Mouse (Mus musculus): ENCODE results near the gene Kcnj9.

The Kcnj9 gene

DNA sequence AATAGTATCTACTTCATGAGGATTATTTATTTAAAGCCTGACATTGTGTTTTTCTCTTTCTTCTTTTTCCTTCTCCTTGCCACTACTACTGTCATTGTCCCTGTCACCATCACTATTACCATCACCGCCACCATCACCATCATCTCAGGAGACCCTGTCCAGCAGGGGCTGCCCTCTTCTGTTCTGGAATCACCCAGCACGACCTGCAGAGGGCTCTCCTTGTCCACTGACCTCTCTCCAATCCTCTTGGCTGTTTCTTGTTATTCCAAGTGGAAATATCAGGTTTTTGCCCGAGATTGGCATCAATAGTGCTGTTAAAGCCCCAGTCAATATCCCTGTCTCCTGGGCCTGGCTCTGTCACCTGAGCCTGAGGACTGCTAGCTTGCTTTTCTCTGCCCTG, 4.4 kb upstream of the Kcnj9 start:
- no peak for DNase-seq (ENCODE audit: low spot score in 2 of 2)

DNA sequence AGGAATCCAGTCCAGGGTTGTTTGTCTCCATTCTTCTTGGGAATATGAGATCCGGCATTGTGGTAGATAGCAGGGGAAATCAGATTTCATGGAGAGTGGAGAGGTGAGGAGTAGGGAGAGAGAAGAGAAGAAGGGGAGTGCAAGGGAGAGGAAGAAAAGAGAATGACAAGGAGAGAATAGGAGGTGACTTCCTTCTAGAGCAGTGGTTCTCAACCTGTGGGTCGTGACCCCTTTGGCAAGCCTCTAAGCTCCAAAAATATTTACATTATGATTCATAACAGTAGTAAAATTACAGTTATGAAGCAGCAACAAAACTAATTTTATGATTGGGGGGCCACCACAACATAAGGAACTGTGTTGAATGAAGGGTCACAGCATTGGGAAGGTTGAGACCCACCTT, 3.8 kb upstream of the Kcnj9 start:
- DNase-seq (ENCODE audit: low spot score in 2 of 2): no peak

DNA sequence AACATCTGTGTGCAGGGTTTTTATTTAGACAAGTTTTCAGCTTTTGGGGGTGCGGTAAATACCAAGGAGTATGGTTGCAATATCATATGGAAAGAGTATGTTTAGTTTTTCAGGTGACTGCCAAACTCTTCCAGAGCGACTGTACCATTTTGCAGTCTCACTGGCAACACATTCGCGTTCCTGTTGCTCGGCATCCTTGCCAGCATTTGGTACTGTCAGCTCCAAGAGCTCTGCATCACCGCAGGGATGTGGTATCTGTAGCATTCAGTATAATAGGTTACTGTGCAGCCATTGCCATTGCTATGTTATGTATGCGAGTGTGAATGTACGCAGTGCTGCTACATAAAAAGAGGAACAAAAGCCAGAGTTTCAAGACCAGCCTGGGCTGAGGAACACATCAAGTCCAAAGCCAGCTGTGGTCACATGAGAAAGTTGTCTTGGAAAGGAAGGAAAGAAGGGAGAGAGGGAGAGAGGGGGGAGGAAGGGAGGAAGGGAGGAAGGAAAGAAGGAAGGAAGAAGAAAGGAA, 2.4 kb upstream of the Kcnj9 start:
- DNase-seq (ENCODE audit: low spot score in 2 of 2): no peak

DNA sequence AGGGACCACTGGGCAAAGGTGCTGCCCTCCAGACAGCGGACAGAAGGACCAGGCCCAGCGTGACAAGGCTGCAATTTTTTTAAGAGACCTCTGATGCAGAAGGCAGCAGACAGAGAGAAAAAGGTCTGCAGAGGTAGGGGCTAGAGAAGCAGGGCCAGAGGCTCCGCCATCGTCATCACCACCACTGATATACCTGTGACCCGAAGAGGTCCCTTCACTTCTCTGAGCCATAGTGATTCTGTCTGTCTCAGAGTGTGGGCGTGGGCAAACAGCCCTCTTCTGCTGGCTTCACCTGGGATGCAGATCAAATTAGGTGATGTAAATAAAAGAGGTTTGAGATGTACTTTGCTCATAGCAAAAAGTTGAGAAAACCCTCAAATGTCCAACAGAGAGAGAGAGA, 498 bp upstream of the Kcnj9 start:
- DNase-seq (ENCODE audit: low spot score in 2 of 2): no peak

DNA sequence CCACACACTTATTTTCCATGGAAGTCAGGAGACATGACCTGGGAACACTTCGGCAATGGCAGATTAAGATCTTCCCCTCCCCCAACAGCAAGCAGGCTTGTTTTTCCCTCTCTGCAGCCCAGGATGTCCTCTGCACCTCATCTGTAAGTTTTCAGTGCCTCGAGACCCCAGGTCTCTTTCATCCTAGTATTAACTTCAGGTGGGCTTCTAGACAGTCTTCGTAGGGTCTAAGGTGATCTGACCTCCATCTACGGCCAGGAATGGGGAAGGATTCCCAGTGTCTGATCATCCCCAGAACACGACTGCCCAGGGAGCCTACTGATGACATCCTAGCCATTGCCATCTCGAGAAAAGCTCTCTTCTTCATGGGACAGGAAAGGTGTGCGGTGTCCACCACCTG, 657 bp downstream of the Kcnj9 start:
- no peak for DNase-seq (ENCODE audit: low spot score in 2 of 2)

DNA sequence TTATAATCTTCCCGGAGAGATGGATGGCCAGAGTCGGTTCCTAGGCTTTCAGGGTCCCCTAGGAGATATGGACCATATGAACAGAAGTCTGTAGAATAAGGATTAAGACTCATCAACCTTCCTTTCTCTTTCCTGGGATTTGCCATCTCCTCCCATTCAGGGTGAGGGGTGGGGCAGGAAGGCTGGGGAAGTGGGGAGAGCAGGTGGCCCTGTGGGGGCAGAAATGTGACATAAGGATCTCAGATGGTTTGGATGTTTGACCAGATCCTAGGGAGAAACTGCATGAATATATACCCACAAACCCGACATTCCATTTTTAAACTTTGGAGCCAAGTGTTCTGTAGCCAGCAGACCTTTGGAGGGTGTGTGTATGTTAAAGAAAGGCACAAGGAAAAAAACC, 1.1 kb downstream of the Kcnj9 start:
- no peak for DNase-seq (ENCODE audit: low spot score in 2 of 2)

DNA sequence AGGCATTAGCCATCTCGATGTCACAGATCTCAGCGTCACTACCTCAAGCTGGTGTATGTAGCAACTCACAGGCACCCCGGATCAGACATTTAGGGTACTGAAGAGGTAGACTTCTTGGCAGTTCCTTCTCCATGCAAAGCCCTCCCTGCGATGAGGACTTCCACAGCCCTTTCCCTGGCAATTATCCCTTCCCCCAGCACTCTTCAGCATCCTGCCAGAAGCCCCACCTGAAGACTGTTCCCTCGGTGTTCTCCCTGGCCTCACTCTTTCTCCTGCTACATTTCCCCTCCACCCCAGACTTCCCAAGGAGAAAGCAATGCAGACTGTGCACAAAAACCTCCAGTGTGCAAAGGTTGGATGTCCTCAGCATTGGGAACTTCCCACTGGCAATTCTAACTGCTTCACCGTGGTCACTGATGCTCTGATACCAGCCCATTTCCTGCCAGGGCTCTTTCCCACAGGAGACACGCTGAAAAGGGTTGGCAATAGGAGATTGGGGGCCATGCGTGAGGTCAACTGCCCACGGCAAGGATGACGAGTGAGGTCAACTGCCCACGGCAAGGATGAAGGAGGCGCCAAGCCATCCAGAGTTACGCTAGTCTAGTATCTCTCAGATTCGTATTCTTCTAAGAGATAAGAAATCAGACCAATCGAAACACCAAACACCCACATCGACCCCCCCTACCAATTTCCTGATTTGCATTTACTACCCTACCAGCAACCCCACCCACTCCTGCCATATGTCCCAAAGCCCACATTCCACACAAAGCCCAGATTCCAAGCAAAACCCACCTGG, 1.7 kb downstream of the Kcnj9 start:
- no peak for DNase-seq (ENCODE audit: low spot score in 2 of 2)

DNA sequence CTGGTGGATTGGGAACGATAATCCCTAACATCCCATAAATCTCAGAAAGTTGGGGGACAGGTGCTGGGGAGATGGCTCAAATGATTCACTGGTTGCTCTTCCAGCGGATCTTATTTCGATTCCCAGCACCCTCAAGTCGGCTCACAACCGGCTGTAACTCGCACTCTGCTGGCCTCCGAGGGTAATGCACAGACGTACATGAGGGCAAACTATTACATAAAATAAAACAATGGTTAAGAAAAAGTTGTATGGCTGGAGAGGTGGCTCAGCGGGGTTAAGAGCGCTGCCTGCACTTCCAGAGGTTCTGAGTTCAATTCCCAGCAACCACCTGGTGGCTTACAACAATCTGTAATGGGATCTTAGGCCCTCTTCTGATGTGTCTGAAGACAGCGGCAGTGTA, 2.4 kb downstream of the Kcnj9 start:
- DNase-seq (ENCODE audit: low spot score in 2 of 2): no peak

DNA sequence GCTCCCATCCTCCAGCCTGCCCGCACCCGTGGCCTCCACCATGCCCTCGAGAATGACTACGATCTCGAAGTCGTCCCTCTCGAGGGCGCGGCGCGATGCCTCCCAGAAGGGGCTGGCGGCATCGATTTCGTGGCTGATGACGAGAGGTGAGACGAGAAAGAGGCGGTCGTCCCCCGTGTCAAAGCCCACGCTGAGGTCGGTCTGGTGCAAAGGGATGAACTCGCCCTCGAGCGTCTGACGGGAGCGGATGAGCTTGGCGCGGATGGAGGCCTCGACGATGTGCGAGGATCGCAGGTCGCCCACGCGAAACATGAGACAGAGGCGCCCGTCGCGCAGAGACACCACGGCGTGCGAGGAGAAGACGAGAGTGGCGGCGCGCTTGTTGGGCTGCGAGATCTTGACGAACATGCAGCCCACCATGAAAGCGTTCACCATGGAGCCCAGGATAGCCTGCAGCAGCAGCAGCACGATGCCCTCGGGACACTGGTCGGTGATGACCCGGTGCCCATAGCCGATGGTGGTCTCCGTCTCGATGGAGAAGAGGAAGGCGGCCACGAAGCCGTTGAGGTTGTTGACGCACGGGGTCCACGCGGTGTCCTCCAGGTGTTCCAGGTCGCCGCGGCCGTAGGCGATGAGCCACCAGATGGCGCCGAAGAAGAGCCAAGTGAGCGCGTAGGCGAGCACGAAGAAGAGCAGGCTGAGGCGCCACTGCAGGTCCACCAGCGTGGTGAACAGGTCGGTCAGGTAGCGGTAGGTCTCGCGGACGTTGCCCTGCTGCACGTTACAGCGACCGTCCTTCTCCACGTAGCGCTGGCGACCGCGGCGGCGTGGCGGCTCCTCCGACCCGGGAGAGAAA, 3.2 kb downstream of the Kcnj9 start:
- DNase-seq (ENCODE audit: low spot score in 2 of 2): peak in 1 of 2 experiments; percentile 68

DNA sequence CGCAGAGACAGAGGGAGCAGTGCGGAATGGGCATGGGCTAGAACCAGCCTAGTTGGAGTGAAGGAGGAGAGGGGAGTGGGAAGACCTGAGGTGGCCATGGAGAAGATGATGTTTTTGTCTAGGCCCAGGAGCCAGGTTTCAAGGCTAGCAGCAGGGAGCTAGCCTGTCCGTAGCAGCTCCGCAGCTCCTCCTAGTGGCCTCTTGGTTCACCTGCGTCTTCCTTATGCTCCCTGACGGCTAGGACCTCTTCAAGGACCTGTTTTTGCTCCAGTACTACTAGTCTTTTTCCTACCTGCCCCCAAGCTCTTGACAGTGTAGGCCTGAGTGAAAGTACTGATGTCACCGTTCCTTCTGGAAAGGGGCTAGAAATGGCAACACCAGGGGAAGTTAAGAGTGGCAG, 4.4 kb downstream of the Kcnj9 start:
- DNase-seq (ENCODE audit: low spot score in 2 of 2): peak; percentile 67 to 69

DNA sequence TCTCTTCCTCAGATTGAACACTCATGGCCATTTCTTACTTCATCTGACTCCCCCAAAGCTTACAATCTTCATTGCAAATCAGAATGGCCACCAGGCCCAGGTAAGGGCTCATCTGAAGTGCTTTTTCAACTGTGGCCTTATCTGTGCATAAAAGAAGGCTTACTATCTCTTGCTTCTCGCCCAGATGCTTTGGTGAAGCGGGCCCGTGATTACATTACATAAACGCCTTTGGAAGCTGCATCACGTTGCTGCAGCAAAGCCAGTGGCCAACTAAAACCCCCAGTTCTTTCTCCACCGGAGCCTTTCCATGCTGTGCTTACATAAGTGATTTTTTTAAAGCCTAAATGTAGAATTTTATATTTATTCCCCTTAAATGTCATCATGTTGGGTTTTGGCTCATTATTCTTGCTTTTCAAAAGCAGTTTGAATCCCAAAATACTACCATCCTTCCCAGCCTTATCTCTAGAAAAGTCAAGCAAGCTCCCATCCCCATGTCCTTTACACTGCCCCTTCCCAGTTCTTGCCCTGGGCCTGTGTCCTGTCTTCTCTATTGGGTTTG, 5.2 kb downstream of the Kcnj9 start:
- DNase-seq (ENCODE audit: low spot score in 2 of 2): peak in 1 of 2 experiments; percentile 72

DNA sequence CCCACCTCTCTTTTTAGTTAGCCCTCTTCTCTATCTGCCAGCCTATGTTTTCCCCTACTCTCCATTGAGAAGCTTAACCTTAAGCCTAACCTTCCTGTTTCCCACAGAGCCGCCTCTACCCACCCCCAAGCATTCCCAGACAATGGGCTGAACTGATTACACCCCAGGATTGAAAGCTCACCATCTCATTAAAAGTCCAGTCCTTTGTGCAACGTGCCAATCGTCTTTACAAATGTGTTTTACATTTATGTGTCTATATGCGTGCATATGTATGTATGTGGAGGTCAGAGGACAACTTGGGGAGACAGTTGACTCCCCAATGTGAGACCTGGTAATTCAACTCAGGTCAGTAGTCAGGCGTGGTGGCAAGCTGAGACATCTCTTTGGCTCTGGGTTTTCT, 5.8 kb downstream of the Kcnj9 start:
- no peak for DNase-seq (ENCODE audit: low spot score in 2 of 2)

DNA sequence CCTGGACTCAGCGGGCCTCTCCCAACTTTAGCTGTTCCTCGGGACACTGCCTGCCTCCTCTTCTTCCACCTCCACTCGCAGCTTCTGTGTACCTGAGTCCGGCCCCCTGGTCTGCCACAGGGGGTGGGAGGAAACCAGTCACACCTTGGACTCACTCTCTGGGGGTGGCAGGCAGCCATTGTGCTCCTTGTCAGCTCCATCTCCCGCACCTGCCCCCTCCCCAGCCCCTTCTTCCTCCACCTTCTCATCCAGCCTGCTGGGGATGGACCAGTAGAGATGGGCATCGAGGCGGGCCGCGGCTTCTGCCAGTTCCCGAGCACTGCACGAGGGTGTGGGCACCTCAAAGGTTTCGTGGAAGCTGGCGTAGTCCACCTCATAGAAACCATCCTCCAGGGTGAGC, 6.4 kb downstream of the Kcnj9 start:
- DNase-seq (ENCODE audit: low spot score in 2 of 2): no peak

DNA sequence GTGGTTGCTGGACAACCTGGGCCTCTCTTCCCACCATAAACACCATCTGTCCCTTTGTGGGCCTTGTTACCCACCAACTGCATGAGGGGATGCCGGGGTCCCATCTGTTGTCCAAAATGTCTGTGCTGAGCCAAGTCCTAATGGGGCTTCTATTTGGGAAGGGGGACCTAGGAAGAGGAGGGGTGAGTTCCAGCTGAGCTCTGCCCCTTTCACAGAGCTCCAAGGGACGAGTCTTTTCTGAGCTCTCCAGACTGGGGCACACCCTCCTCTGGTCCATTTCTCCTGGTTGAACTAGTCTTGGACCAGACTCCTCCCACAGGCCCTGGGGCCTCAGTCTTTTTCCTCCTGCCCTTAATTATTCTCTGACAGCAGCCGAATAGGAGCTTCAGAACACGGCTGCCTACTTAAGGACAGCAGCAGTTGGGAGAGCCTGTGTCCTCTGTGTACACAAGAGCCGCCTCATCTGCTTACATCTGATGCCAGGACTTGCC, 9.2 kb downstream of the Kcnj9 start:
- DNase-seq (ENCODE audit: low spot score in 2 of 2): no peak

DNA sequence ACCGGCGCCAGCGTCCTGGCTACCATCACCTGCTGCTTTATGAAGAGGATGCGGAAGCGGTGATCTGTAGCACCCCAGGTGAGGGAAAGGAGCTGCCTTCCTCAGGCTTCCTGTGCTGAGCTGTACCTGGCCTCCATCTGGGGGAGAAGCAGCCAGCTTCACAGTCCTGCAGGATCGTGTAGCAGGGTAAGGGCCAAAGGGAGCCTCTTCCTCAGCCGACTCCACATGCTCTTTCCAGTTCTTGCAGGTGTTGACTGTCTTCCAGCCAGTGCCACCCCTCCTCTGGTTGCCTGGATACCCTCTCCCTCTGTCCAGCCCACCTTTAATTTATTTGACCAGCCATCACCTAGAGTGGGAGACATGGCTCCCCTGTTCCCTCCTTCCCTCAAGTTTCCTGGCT, 9.8 kb downstream of the Kcnj9 start:
- no peak for DNase-seq (ENCODE audit: low spot score in 2 of 2)

DNA sequence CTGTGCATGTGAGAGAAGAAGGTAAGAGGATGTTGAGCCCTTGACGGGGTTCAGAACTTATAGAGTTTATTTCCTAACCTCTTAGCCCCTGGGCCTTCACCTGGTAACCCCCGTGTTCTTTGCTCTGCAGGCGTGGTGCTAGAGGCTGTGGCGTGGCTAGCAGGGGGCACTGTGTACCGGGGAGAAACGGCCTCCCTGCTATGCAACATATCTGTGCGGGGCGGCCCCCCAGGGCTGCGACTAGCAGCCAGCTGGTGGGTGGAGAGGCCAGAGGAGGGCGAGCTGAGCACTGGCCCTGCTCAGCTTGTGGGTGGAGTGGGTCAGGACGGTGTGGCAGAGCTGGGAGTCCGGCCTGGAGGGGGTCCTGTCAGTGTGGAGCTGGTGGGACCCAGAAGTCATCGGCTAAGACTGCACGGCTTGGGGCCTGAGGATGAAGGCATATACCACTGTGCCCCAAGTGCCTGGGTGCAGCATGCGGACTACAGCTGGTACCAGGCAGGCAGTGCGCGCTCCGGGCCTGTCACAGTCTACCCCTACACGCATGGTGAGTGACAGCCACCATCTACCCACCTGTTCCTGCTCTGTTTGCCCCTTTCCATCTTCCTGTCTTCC, 10.6 kb downstream of the Kcnj9 start:
- no peak for DNase-seq (ENCODE audit: low spot score in 2 of 2)

DNA sequence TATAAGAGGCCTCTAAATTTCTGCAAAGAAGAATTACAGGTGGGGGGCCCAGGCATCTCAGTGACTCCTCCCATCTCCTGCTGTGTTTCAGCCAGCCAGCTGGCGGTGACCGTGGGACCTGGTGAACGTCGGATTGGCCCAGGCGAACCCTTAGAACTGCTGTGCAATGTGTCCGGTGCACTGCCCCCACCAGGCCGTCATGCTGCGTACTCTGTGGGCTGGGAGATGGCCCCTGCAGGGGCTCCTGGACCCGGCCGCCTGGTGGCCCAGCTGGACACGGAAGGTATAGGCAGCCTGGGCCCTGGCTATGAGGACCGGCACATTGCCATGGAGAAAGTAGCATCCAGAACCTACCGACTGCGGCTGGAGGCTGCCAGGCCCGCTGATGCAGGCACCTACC, 11.2 kb downstream of the Kcnj9 start:
- DNase-seq (ENCODE audit: low spot score in 2 of 2): no peak

DNA sequence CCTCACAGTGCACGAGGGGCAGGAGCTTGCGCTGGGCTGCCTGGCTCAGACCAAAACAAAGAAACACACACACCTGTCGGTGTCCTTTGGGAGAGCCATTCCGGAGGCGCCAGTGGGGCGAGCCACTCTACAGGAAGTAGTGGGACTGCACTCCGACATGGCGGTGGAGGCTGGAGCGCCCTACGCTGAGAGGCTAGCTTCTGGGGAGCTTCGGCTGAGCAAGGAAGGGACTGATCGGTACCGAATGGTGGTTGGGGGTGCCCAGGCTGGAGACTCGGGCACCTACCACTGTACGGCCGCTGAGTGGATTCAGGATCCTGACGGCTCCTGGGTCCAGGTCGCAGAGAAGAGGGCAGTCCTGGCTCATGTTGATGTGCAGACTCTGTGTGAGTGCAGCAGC, 11.7 kb downstream of the Kcnj9 start:
- no peak for DNase-seq (ENCODE audit: low spot score in 2 of 2)

DNA sequence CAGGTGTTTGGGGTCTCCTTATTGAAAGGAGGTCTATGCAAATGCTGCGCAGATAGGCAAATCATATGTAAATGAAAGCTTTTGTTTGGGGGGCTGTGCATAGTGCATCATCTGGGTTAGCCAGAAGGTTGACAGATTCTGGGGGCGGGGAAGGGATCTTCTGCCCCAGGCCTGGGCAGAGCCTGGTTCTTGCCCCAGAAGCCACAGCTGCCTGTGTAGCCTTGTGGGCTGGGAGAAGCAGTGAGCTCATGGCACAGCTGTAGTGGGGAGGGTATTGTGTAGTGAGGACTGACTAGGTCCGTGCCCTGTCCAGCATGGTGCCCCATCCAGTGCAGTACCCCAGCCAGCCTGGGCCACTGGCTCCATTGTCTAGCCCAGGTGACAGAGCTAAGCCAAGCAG, 14.2 kb downstream of the Kcnj9 start:
- no peak for DNase-seq (ENCODE audit: low spot score in 2 of 2)

DNA sequence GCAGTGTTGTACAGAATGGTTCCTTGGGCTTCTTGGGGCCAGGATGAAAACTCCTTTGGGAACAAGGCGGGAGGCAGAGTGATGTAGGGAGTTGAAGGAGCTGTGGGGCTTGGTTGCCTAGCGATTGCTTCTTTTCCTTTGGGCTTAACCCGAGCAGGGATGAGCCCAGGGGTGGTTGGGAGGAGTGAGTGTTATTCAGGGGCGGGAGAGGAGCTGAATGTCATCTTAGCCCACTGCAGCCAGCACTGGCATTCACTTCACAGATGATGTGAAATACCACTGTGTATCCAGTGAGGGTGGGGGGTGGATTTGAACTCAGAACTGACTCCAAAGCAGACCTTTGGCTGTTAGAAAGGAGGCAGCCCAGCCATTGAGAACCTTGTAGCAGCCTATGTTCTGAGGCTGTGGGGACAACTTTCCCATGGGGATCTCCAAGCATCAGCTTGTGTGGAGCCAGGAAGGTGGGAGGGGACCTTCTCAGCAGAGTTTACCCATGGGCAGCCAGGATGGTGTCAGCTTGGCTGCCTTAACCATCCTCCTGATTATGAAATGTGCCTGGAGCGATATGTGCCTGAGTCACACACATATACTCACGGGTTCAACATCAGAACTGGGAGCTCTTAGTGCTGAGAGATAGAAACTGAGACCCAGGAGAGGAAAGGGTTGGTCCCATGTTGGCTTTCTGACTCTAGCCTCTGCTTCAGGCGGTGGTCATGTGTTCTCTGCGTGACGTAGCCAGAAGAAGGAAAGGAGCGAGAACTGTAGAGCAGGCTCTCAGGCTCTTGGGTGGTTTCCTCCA, 15.3 kb downstream of the Kcnj9 start:
- no peak for DNase-seq (ENCODE audit: low spot score in 2 of 2)

All from frontal cortex, postnatal 14 days (tissue).